Comparison of ENCODE assay signal across 8 mouse cellular contexts in genomic region chr4:41545985-41546384, GRCm38 (mm10). TPM values are rescaled to one million over a fixed set of nuclear protein-coding genes. Genes with fewer than 3 reads are reported as not detected.
A peak's percentile ranks its signal among the peaks of the same experiment; 100 is the strongest.
DNase-seq lines count a peak whose midpoint lies in the region; ATAC-seq and TF ChIP-seq lines count a peak whose summit lies in the region.

No protein-coding gene starts in this region.

- no peak for TF ChIP-seq CTCF in G1E (IDR thresholded peaks at IDR 0.05; ENCODE audit: low read depth, low read length)

- DNase-seq in intestine, embryonic 14.5 days (ENCODE audit: low spot score), result peak; percentile 83
- peak; percentile 11 for DNase-seq in G1E (ENCODE audit: low spot score)
- DNase-seq in adrenal gland, postnatal 25 days, result peak; percentile 64
- peak; percentile 69 for DNase-seq in forelimb bud, embryonic 11.5 days (ENCODE audit: low read depth, low spot score)
- peak; percentile 44 to 50 for DNase-seq in lung, postnatal 4 days
- DNase-seq in spleen, postnatal 4 days (ENCODE audit: low spot score in 2 of 2), result no peak

- ATAC-seq in intestine, embryonic 14.5 days (replicated peaks; ENCODE audit: low FRiP score, low TSS enrichment, low read depth), result no peak
- ATAC-seq in intestine, embryonic 16.5 days, result no peak
- no peak for ATAC-seq in G1E (ENCODE audit: extremely low read depth, insufficient number of reproducible peaks, low FRiP score, poor library complexity, severe bottlenecking)
- no peak for ATAC-seq in monocyte, adult 5-6 weeks (replicated peaks; ENCODE audit: insufficient number of reproducible peaks, low FRiP score, low TSS enrichment, poor library complexity, severe bottlenecking)

- H3K9ac ChIP-seq in intestine, embryonic 14.5 days (ENCODE audit: low read length), result no peak overlapping the region
- H3K9ac ChIP-seq in intestine, embryonic 16.5 days (ENCODE audit: low read depth, low read length), result no peak overlapping the region

- no peaks in the 10 kb centered on the region for H3K27me3 ChIP-seq in intestine, embryonic 14.5 days (replicated peaks; ENCODE audit: control insufficient read depth, insufficient read depth, low read length)
- no peaks in the 10 kb centered on the region for H3K27me3 ChIP-seq in intestine, embryonic 16.5 days (replicated peaks; ENCODE audit: control insufficient read depth, insufficient read depth, low read length)
- H3K27me3 ChIP-seq in G1E (ENCODE audit: insufficient read depth, low read length), result peaks cover 8% of the 10 kb centered on the region

- WGBS in intestine, embryonic 14.5 days, result 14% methylated on average over 8 of the region's 8 CpGs
- WGBS in intestine, embryonic 16.5 days, result 15% methylated on average over 8 of the region's 8 CpGs

- no peaks in the 10 kb centered on the region for H3K4me1 ChIP-seq in intestine, embryonic 14.5 days (replicated peaks; ENCODE audit: control insufficient read depth, insufficient read depth, low read length)
- no peaks in the 10 kb centered on the region for H3K4me1 ChIP-seq in intestine, embryonic 16.5 days (ENCODE audit: control insufficient read depth, insufficient read depth, low read length)
- H3K4me1 ChIP-seq in G1E (ENCODE audit: insufficient read depth, low read depth, low read length), result no peaks in the 10 kb centered on the region; the same call in 1 of the 2 replicates

- H3K4me2 ChIP-seq in intestine, embryonic 14.5 days (ENCODE audit: low read length), result no peak overlapping the region
- no peak overlapping the region for H3K4me2 ChIP-seq in intestine, embryonic 16.5 days (ENCODE audit: low read depth, low read length)

- H3K27ac ChIP-seq in intestine, embryonic 14.5 days (ENCODE audit: low read depth), result no peak overlapping the region
- no peak overlapping the region for H3K27ac ChIP-seq in intestine, embryonic 16.5 days (ENCODE audit: low read length)

- no peaks in the 10 kb centered on the region for H3K36me3 ChIP-seq in intestine, embryonic 14.5 days (ENCODE audit: control insufficient read depth, insufficient read depth, low read length)
- H3K36me3 ChIP-seq in intestine, embryonic 16.5 days (ENCODE audit: control insufficient read depth, insufficient read depth, low read length), result no peaks in the 10 kb centered on the region
- H3K36me3 ChIP-seq in G1E (replicated peaks), result no peaks in the 10 kb centered on the region

- no peak overlapping the region for H3K4me3 ChIP-seq in intestine, embryonic 14.5 days (ENCODE audit: low read depth, low read length)
- H3K4me3 ChIP-seq in intestine, embryonic 16.5 days (ENCODE audit: low read length), result no peak overlapping the region
- no peak overlapping the region for H3K4me3 ChIP-seq in G1E (ENCODE audit: low read depth, low read length)

- no peaks in the 10 kb centered on the region for H3K9me3 ChIP-seq in intestine, embryonic 14.5 days (ENCODE audit: control insufficient read depth, low read length)
- H3K9me3 ChIP-seq in intestine, embryonic 16.5 days (ENCODE audit: control insufficient read depth, low read length), result no peaks in the 10 kb centered on the region
- H3K9me3 ChIP-seq in G1E (replicated peaks), result no peaks in the 10 kb centered on the region

RNA-seq across cellular contexts. Expression of gene Fam219a, which starts 23.4 kb away (rescaled TPM):
- 2.2 TPM in 2 replicates for polyA plus RNA-seq in intestine, embryonic 14.5 days (2014; fragmentation: Nextera tagmentation; extraction: Ambion mirVana)
- 2.4 and 2.9 TPM in 2 replicates for polyA plus RNA-seq in intestine, embryonic 16.5 days (2015; fragmentation: Nextera tagmentation; extraction: Ambion mirVana)
- total RNA-seq in G1E (2014; fragmentation: Nextera tagmentation) (2.5 and 2.9 TPM in 2 replicates), G1E (2017) (0.44 and 0.87 TPM in 2 replicates)
- 2.5 and 2.6 TPM in 2 replicates for polyA plus RNA-seq in G1E (2012)
- 15.0 and 20.0 TPM in 2 replicates for total RNA-seq in adrenal gland, postnatal 25 days (2021)
- total RNA-seq in monocyte, adult 5-6 weeks (2017), result 0.95 to 9.1 TPM (median 5.6 TPM) in 3 replicates

RNA-seq across cellular contexts. Expression of gene Dnaic1, which starts 23.6 kb away (rescaled TPM):
- 3.4 and 4.9 TPM in 2 replicates for polyA plus RNA-seq in intestine, embryonic 14.5 days (2014; fragmentation: Nextera tagmentation; extraction: Ambion mirVana)
- polyA plus RNA-seq in intestine, embryonic 16.5 days (2015; fragmentation: Nextera tagmentation; extraction: Ambion mirVana), result 3.5 and 4.2 TPM in 2 replicates
- not detected in 2 replicates for total RNA-seq in G1E (2014; fragmentation: Nextera tagmentation)
- total RNA-seq in G1E (2017), result 0.23 TPM in 1 of 2 replicates, not detected in the other
- polyA plus RNA-seq in G1E (2012), result not detected in 2 replicates
- 0.30 TPM in 1 of 2 replicates, not detected in the other for total RNA-seq in adrenal gland, postnatal 25 days (2021)
- not detected in 3 replicates for total RNA-seq in monocyte, adult 5-6 weeks (2017)

RNA-seq across cellular contexts. Expression of gene 1110017D15Rik, which starts 28.9 kb away (rescaled TPM):
- polyA plus RNA-seq in intestine, embryonic 14.5 days (2014; fragmentation: Nextera tagmentation; extraction: Ambion mirVana), result 0.61 and 0.83 TPM in 2 replicates
- polyA plus RNA-seq in intestine, embryonic 16.5 days (2015; fragmentation: Nextera tagmentation; extraction: Ambion mirVana), result 0.21 TPM in 1 of 2 replicates, not detected in the other
- 7.3 and 10.5 TPM in 2 replicates for total RNA-seq in G1E (2014; fragmentation: Nextera tagmentation)
- 0.22 and 1.7 TPM in 2 replicates for total RNA-seq in G1E (2017)
- polyA plus RNA-seq in G1E (2012), result 0.08 TPM in 1 of 2 replicates, not detected in the other
- 0.82 TPM in 1 of 2 replicates, not detected in the other for total RNA-seq in adrenal gland, postnatal 25 days (2021)
- total RNA-seq in monocyte, adult 5-6 weeks (2017), result 2.1 to 2.2 TPM in 2 of 3 replicates, not detected in the other

RNA-seq across cellular contexts. Expression of gene AI464131, which starts 43.1 kb away (rescaled TPM):
- 6.1 and 6.9 TPM in 2 replicates for polyA plus RNA-seq in intestine, embryonic 14.5 days (2014; fragmentation: Nextera tagmentation; extraction: Ambion mirVana)
- polyA plus RNA-seq in intestine, embryonic 16.5 days (2015; fragmentation: Nextera tagmentation; extraction: Ambion mirVana), result 12.7 and 15.3 TPM in 2 replicates
- 4.3 and 4.4 TPM in 2 replicates for total RNA-seq in G1E (2014; fragmentation: Nextera tagmentation)
- 7.0 and 7.3 TPM in 2 replicates for total RNA-seq in G1E (2017)
- 2.2 and 3.1 TPM in 2 replicates for polyA plus RNA-seq in G1E (2012)
- total RNA-seq in adrenal gland, postnatal 25 days (2021), result 15.4 and 17.4 TPM in 2 replicates
- 0.21 TPM in 1 of 3 replicates, not detected in the others for total RNA-seq in monocyte, adult 5-6 weeks (2017)

Comparison
In these comparisons a context has a peak if more than half of its experiments do, and no peak if none do; other contexts are left out.
1. DNase-seq: peak in intestine, embryonic 14.5 days (single experiment), G1E (single experiment), adrenal gland, postnatal 25 days (single experiment), forelimb bud, embryonic 11.5 days (single experiment) and lung, postnatal 4 days (2 of 2); none in spleen, postnatal 4 days (0 of 2).